Comparison of ENCODE assay signal across 25 mouse cellular contexts in genomic region chr3:122414868-122415267, GRCm38 (mm10).
A peak's percentile ranks its signal among the peaks of the same experiment; 100 is the strongest.
DNase-seq lines count a peak whose midpoint lies in the region; ATAC-seq and TF ChIP-seq lines count a peak whose summit lies in the region.
"Had no signal": no experiment of that assay in that cellular context is flagged by ENCODE, and none has a peak within 500 bp of the region (broad histone marks: within the 10 kb centered on the region; RNA-seq: fewer than 3 reads in every experiment).

No protein-coding gene starts in this region.

- H3K9ac ChIP-seq in embryonic facial prominence, embryonic 13.5 days: no peak overlapping the region
- no peak overlapping the region for H3K9ac ChIP-seq in neural tube, embryonic 12.5 days
- H3K9ac ChIP-seq in neural tube, embryonic 15.5 days (replicated peaks): no peak overlapping the region
- H3K9ac ChIP-seq: forebrain, embryonic 13.5 days; hindbrain, embryonic 14.5 days had no signal

- 33% methylated on average over 8 of the region's 8 CpGs for WGBS in embryonic facial prominence, embryonic 13.5 days
- WGBS in embryonic facial prominence, embryonic 10.5 days: 62% methylated on average over 8 of the region's 8 CpGs
- WGBS in neural tube, embryonic 12.5 days: 62% methylated on average over 8 of the region's 8 CpGs
- 65% methylated on average over 8 of the region's 8 CpGs for WGBS in neural tube, embryonic 15.5 days

- H3K4me1 ChIP-seq in embryonic facial prominence, embryonic 13.5 days: peaks cover 23% of the 10 kb centered on the region
- peaks cover 33% of the 10 kb centered on the region for H3K4me1 ChIP-seq in embryonic facial prominence, embryonic 10.5 days
- H3K4me1 ChIP-seq in neural tube, embryonic 12.5 days: peaks cover 24% of the 10 kb centered on the region
- H3K4me1 ChIP-seq in neural tube, embryonic 15.5 days: peaks cover 19% of the 10 kb centered on the region

- peaks cover 7% of the 10 kb centered on the region; the same call in 1 of the 2 replicates for H3K27me3 ChIP-seq in embryonic facial prominence, embryonic 13.5 days
- H3K27me3 ChIP-seq in embryonic facial prominence, embryonic 10.5 days (replicated peaks; ENCODE audit: low read depth, poor library complexity, severe bottlenecking): peaks cover 42% of the 10 kb centered on the region
- H3K27me3 ChIP-seq in neural tube, embryonic 12.5 days (replicated peaks): peaks cover 4% of the 10 kb centered on the region; the same call in 1 of the 2 replicates
- H3K27me3 ChIP-seq in neural tube, embryonic 15.5 days (replicated peaks): peaks cover 4% of the 10 kb centered on the region
- no peaks in the 10 kb centered on the region for H3K27me3 ChIP-seq in myocyte (ENCODE audit: control insufficient read depth, insufficient read depth, insufficient read length)
- H3K27me3 ChIP-seq: CH12.LX had no signal

- H3K27ac ChIP-seq in embryonic facial prominence, embryonic 13.5 days: peak overlapping the region; percentile 55; the same call in 1 of the 2 replicates
- no peak overlapping the region for H3K27ac ChIP-seq in embryonic facial prominence, embryonic 10.5 days (replicated peaks)
- no peak overlapping the region for H3K27ac ChIP-seq in neural tube, embryonic 12.5 days
- H3K27ac ChIP-seq in neural tube, embryonic 15.5 days (replicated peaks): no peak overlapping the region
- H3K27ac ChIP-seq: forebrain, embryonic 13.5 days; heart, adult 2 months; heart, embryonic 13.5 days; hindbrain, embryonic 14.5 days; hindbrain, postnatal 0 days had no signal

- H3ac ChIP-seq in myocyte (ENCODE audit: control insufficient read depth, insufficient read length): no peak overlapping the region

- H3K4me2 ChIP-seq in embryonic facial prominence, embryonic 13.5 days: peak overlapping the region; percentile 45; the same call in 1 of the 2 replicates
- H3K4me2 ChIP-seq in neural tube, embryonic 12.5 days (replicated peaks): 0 out of 2 replicates have a peak overlapping the region, but pooled peaks have one; percentile 20
- H3K4me2 ChIP-seq in neural tube, embryonic 15.5 days: no peak overlapping the region
- H3K4me2 ChIP-seq in myocyte (ENCODE audit: low read depth): peak overlapping the region; percentile 84

- H3K36me3 ChIP-seq in embryonic facial prominence, embryonic 13.5 days: no peaks in the 10 kb centered on the region
- H3K36me3 ChIP-seq in embryonic facial prominence, embryonic 10.5 days (replicated peaks): no peaks in the 10 kb centered on the region
- no peaks in the 10 kb centered on the region for H3K36me3 ChIP-seq in neural tube, embryonic 12.5 days
- no peaks in the 10 kb centered on the region for H3K36me3 ChIP-seq in neural tube, embryonic 15.5 days
- H3K36me3 ChIP-seq in myocyte (ENCODE audit: control insufficient read depth, insufficient read depth): no peaks in the 10 kb centered on the region
- H3K36me3 ChIP-seq: forebrain, embryonic 10.5 days; G1E; heart, embryonic 10.5 days; heart, embryonic 13.5 days had no signal

- ATAC-seq in embryonic facial prominence, embryonic 13.5 days (ENCODE audit: insufficient number of reproducible peaks, insufficient read depth, low FRiP score, low TSS enrichment, low read depth): no peak
- ATAC-seq in neural tube, embryonic 12.5 days (ENCODE audit: low FRiP score, low read depth): no peak
- no peak for ATAC-seq in neural tube, embryonic 15.5 days (ENCODE audit: low FRiP score)
- ATAC-seq: hindbrain, postnatal 0 days; inflammation-experienced regulatory T-cells, adult 6 months had no signal

- no peak overlapping the region for H3K4me3 ChIP-seq in embryonic facial prominence, embryonic 13.5 days
- no peak overlapping the region for H3K4me3 ChIP-seq in embryonic facial prominence, embryonic 10.5 days
- no peak overlapping the region for H3K4me3 ChIP-seq in neural tube, embryonic 12.5 days
- H3K4me3 ChIP-seq in neural tube, embryonic 15.5 days (replicated peaks): no peak overlapping the region
- H3K4me3 ChIP-seq in myocyte: no peak overlapping the region
- H3K4me3 ChIP-seq: heart, adult 2 months had no signal

- peaks cover 5% of the 10 kb centered on the region for H3K79me2 ChIP-seq in myocyte (ENCODE audit: control insufficient read depth, insufficient read depth)

- no peaks in the 10 kb centered on the region for H3K9me3 ChIP-seq in embryonic facial prominence, embryonic 13.5 days
- no peaks in the 10 kb centered on the region for H3K9me3 ChIP-seq in embryonic facial prominence, embryonic 10.5 days
- no peaks in the 10 kb centered on the region for H3K9me3 ChIP-seq in neural tube, embryonic 12.5 days
- no peaks in the 10 kb centered on the region for H3K9me3 ChIP-seq in neural tube, embryonic 15.5 days (replicated peaks)
- H3K9me3 ChIP-seq: forebrain, embryonic 10.5 days; forebrain, embryonic 13.5 days; G1E; heart, embryonic 10.5 days; heart, embryonic 13.5 days had no signal

- no peak for DNase-seq in embryonic facial prominence, embryonic 10.5 days (ENCODE audit: low spot score)
- DNase-seq in layer of hippocampus, adult 9-10 months (ENCODE audit: low spot score): no peak
- DNase-seq: adrenal gland, adult 2 months; adrenal gland, postnatal 25 days; cerebellum, adult 11-12 months; cerebellum, adult 8-10 months; cerebellum, postnatal 10 days; cerebellum, postnatal 36 days; gastrocnemius, postnatal 36 days; heart, adult 2 months; heart, postnatal 14 days; heart, postnatal 4 days had no signal

- TF ChIP-seq POLR2A in myocyte (IDR thresholded peaks at IDR 0.05; ENCODE audit: insufficient read length, low read depth): no peak

TF ChIP-seq in myocyte, 11 proteins besides CTCF, POLR2A, EP300 and RAD21:
- TF ChIP-seq REST (IDR thresholded peaks at IDR 0.05; ENCODE audit: insufficient read depth, insufficient read length) (no peak), CEBPB (IDR thresholded peaks at IDR 0.05; ENCODE audit: insufficient read depth, poor library complexity, severe bottlenecking) (no peak), MAX (IDR thresholded peaks at IDR 0.05; ENCODE audit: low read depth) (no peak), E2F4 (IDR thresholded peaks at IDR 0.05; ENCODE audit: insufficient read depth) (no peak), POLR2AphosphoS2 (IDR thresholded peaks at IDR 0.05; ENCODE audit: insufficient read length, low read depth) (no peak), TCF12 (IDR thresholded peaks at IDR 0.05; ENCODE audit: insufficient read depth, poor library complexity, severe bottlenecking) (peak; percentile 91), MYOG (IDR thresholded peaks at IDR 0.05; ENCODE audit: control insufficient read depth in 1 of 3, insufficient read depth in 1 of 3, insufficient read length in 2 of 3, low read depth in 2 of 3) (peak in 2 of 3 experiments; percentile 45 to 84), TCF3 (IDR thresholded peaks at IDR 0.05; ENCODE audit: insufficient read length, low read depth) (peak; percentile 55), SRF (IDR thresholded peaks at IDR 0.05; ENCODE audit: control insufficient read depth, insufficient read length, low read depth) (no peak), MYOD1 (IDR thresholded peaks at IDR 0.05; ENCODE audit: control insufficient read depth in 1 of 3, insufficient read length in 2 of 3, low read depth in 2 of 3) (peak; percentile 96 to 99 (median 98)), USF1 (IDR thresholded peaks at IDR 0.05; ENCODE audit: low read depth) (no peak)
